Mouse (Mus musculus) lung, embryonic 15.5 days (tissue): ENCODE results near the gene Ctf2. TPM values are rescaled to one million over a fixed set of nuclear protein-coding genes. Genes with fewer than 3 reads are reported as not detected.

ENCODE experiments used
- ATAC-seq: fragments of 200-750 bp; cut with Nextera tagmentation; 2 replicates; pipeline ENCODE4 v1.8.0; 2017; ENCODE audit warnings: moderate number of reproducible peaks, borderline replicate concordance; ENCODE audit not compliant: low FRiP score, low TSS enrichment; ENCODE audit errors: extremely low read depth
- H3K27ac ChIP-seq: fragments of 300-500 bp; sonication (generic); 2 replicates; pipeline ENCODE4 v1.5.1; 2015; ENCODE audit warnings: moderate library complexity, mild to moderate bottlenecking, inconsistent platforms
- H3K27me3 ChIP-seq: fragments of 300-500 bp; sonication (generic); 2 replicates; pipeline ENCODE4 v1.6.1; 2015; ENCODE audit warnings: inconsistent platforms
- H3K36me3 ChIP-seq: fragments of 300-500 bp; sonication (generic); 2 replicates; pipeline ENCODE4 v1.6.1; 2015; ENCODE audit warnings: inconsistent platforms
- H3K4me1 ChIP-seq: fragments of 300-500 bp; sonication (generic); 2 replicates; pipeline ENCODE4 v1.6.1; 2015; ENCODE audit warnings: inconsistent platforms
- H3K4me2 ChIP-seq: fragments of 300-500 bp; sonication (generic); 2 replicates; pipeline ENCODE4 v1.6.1; 2015; ENCODE audit warnings: inconsistent platforms, mild to moderate bottlenecking, moderate library complexity
- H3K4me3 ChIP-seq: fragments of 300-500 bp; sonication (generic); 2 replicates; pipeline ENCODE4 v1.5.1; 2015; ENCODE audit warnings: mild to moderate bottlenecking, inconsistent platforms
- H3K9ac ChIP-seq: fragments of 300-500 bp; sonication (generic); 2 replicates; pipeline ENCODE4 v1.6.1; 2015; ENCODE audit warnings: inconsistent platforms
- H3K9me3 ChIP-seq: fragments of 300-500 bp; sonication (generic); 2 replicates; pipeline ENCODE4 v1.6.1; 2016; ENCODE audit warnings: inconsistent platforms
- WGBS: fragments of 180-500 bp; shearing (Covaris S2); methylation state at CpG from one replicate; pipeline ENCODE4 v1.1.7; 2015; 5-methylcytosine and 5-hydroxymethylcytosine counted together
- microRNA counts: library from miRNA; unstranded; fragments of <30 nt; microRNA quantifications from one replicate; lab custom pipeline; 2016
- microRNA-seq: library from miRNA; unstranded; fragments of <30 nt; microRNA quantifications from one replicate; pipeline ENCODE4, GENCODE M21; 2016
- polyA plus RNA-seq: library from polyadenylated mRNA; unstranded; fragments of >200 nt; fragmentation: Nextera tagmentation; extraction: Ambion mirVana; gene quantifications from 2 replicates; pipeline ENCODE4 v1.2.1, GENCODE M21; 2015

The Ctf2 gene
- polyA plus RNA-seq, 1 experiment from 2014 or later = 0.16 TPM

GRCm38 (mm10) chr7:127671880-127672774 is 59.8 kb downstream of the Ctf2 start:
- Histone ChIP-seq H3K36me3 (no peaks in the 10 kb centered on the region), H3K9me3 (no peaks in the 10 kb centered on the region), H3K4me3 (no peak overlapping the region), H3K9ac (no peak overlapping the region), H3K4me2 (no peak overlapping the region), H3K4me1 (no peaks in the 10 kb centered on the region), H3K27me3 (no peaks in the 10 kb centered on the region), H3K27ac (no peak overlapping the region)
- WGBS = 63% methylated on average over 11 of the region's 11 CpGs
- ATAC-seq = no peak

MicroRNAs encoded within 50 kb of the gene (microRNA counts, 519-probe panel; counts per million panel counts)
- microRNA mmu-miR-762 (lab: Ali Mortazavi, UCI) = 2,524 counts per million, percentile 53 among the panel's probes with 10 or more counts

Small RNA genes lying within 50 kb of the gene (microRNA-seq; reads per million reads assigned to microRNA genes)
- not detected for gene Mir762

Other genes starting within 250 kb of the Ctf2 start
- gene Srcap, start 220.2 kb downstream of the Ctf2 start, polyA plus RNA-seq = 51.2 and 63.7 TPM in 2 replicates
- 13.8 and 15.4 TPM in 2 replicates for gene Gm42715, start 212.6 kb downstream of the Ctf2 start, polyA plus RNA-seq
- gene Tmem265, start 170.8 kb downstream of the Ctf2 start, polyA plus RNA-seq = 4.7 and 7.7 TPM in 2 replicates
- 34.0 and 40.5 TPM in 2 replicates for gene Phkg2, start 158.8 kb downstream of the Ctf2 start, polyA plus RNA-seq
- 12.8 and 15.7 TPM in 2 replicates for gene Ccdc189, start 143.6 kb downstream of the Ctf2 start, polyA plus RNA-seq
- gene Rnf40, start 143.4 kb downstream of the Ctf2 start, polyA plus RNA-seq = 46.9 and 49.0 TPM in 2 replicates
- 12.1 and 12.2 TPM in 2 replicates for gene Zfp629, start 116.4 kb downstream of the Ctf2 start, polyA plus RNA-seq
- gene Bcl7c, start 23.2 kb downstream of the Ctf2 start, polyA plus RNA-seq = 62.3 and 70.1 TPM in 2 replicates
- 12.1 and 12.8 TPM in 2 replicates for gene Ctf1, start 19.4 kb downstream of the Ctf2 start, polyA plus RNA-seq
- gene Fbxl19, start 12.4 kb upstream of the Ctf2 start, polyA plus RNA-seq = 4.3 and 5.1 TPM in 2 replicates
- 27.2 and 30.7 TPM in 2 replicates for gene Orai3, start 37.6 kb upstream of the Ctf2 start, polyA plus RNA-seq
- gene Setd1a, start 44.5 kb upstream of the Ctf2 start, polyA plus RNA-seq = 23.3 and 24.7 TPM in 2 replicates
- gene Gm49388, start 53.4 kb upstream of the Ctf2 start, polyA plus RNA-seq = not detected in 2 replicates
- gene Hsd3b7, start 68.4 kb upstream of the Ctf2 start, polyA plus RNA-seq = 21.1 and 24.3 TPM in 2 replicates
- 42.1 and 43.2 TPM in 2 replicates for gene Stx4a, start 92.1 kb upstream of the Ctf2 start, polyA plus RNA-seq
- 1.3 and 1.9 TPM in 2 replicates for gene Stx1b, start 92.4 kb upstream of the Ctf2 start, polyA plus RNA-seq
- 11.0 and 11.3 TPM in 2 replicates for gene Zfp646, start 144.1 kb upstream of the Ctf2 start, polyA plus RNA-seq
- gene Zfp668, start 144.7 kb upstream of the Ctf2 start, polyA plus RNA-seq = 17.9 and 21.3 TPM in 2 replicates
- gene Prss53, start 158.8 kb upstream of the Ctf2 start, polyA plus RNA-seq = 1.1 and 1.4 TPM in 2 replicates
- gene Gm21974, start 163.3 kb upstream of the Ctf2 start, polyA plus RNA-seq = not detected in 2 replicates
- 150 and 156 TPM in 2 replicates for gene Vkorc1, start 163.5 kb upstream of the Ctf2 start, polyA plus RNA-seq
- gene Bckdk, start 171.9 kb upstream of the Ctf2 start, polyA plus RNA-seq = 134 and 142 TPM in 2 replicates
- 39.5 and 44.3 TPM in 2 replicates for gene Kat8, start 180.3 kb upstream of the Ctf2 start, polyA plus RNA-seq
- 80.0 and 84.5 TPM in 2 replicates for gene Prss8, start 197.9 kb upstream of the Ctf2 start, polyA plus RNA-seq
- gene Prss36, start 214.6 kb upstream of the Ctf2 start, polyA plus RNA-seq = 11.8 and 13.1 TPM in 2 replicates
- 428 and 443 TPM in 2 replicates for gene Fus, start 235.3 kb upstream of the Ctf2 start, polyA plus RNA-seq